Mouse (Mus musculus): ENCODE results near the gene Copg1. TPM values are rescaled to one million over a fixed set of nuclear protein-coding genes. Genes with fewer than 3 reads are reported as not detected.

Copg1 gene
- 147 and 150 TPM in 2 replicates for polyA plus RNA-seq (2014; fragmentation: Nextera tagmentation; extraction: Ambion mirVana)

- Histone ChIP-seq H3K9ac (replicated peaks; ENCODE audit: low read length) (peak within 1 kb of the TSS; percentile 80), H3K9me3 (replicated peaks; ENCODE audit: control insufficient read depth, low read length) (no peaks in the 10 kb centered on the region), H3K4me2 (ENCODE audit: low read depth, low read length) (peak within 1 kb of the TSS; percentile 56), H3K4me3 (ENCODE audit: low read depth, low read length) (peak within 1 kb of the TSS; percentile 71), H3K36me3 (replicated peaks; ENCODE audit: control insufficient read depth, insufficient read depth, low read depth, low read length) (peaks cover 3% of the 10 kb centered on the region; the same call in 1 of the 2 replicates), H3K4me1 (ENCODE audit: control insufficient read depth, insufficient read depth, low read length) (no peaks in the 10 kb centered on the region), H3K27ac (replicated peaks; ENCODE audit: low read depth, low read length) (0 out of 2 replicates have a peak within 1 kb of the TSS, but pooled peaks have one; percentile 9), H3K27me3 (ENCODE audit: control insufficient read depth, insufficient read depth, low read length) (no peaks in the 10 kb centered on the region)
- DNase-seq (ENCODE audit: low spot score) (peak; percentile 100), ATAC-seq (replicated peaks; ENCODE audit: insufficient number of reproducible peaks, low FRiP score, low TSS enrichment, low read depth) (peak; percentile 97)
- under 1% methylated on average over 31 of the region's 31 CpGs for WGBS
Measured at GRCm38 (mm10) chr6:87887594-87888233, at the start of gene Copg1. TSS of gene Copg1 (plus strand) at chr6:87887814.

- Histone ChIP-seq H3K27ac (replicated peaks; ENCODE audit: low read depth, low read length) (peak within 1 kb of the TSS; percentile 72), H3K4me1 (ENCODE audit: control insufficient read depth, insufficient read depth, low read length) (no peaks in the 10 kb centered on the region), H3K27me3 (ENCODE audit: control insufficient read depth, insufficient read depth, low read length) (no peaks in the 10 kb centered on the region), H3K9me3 (replicated peaks; ENCODE audit: control insufficient read depth, low read length) (no peaks in the 10 kb centered on the region), H3K9ac (replicated peaks; ENCODE audit: low read length) (peak within 1 kb of the TSS; percentile 81), H3K4me2 (ENCODE audit: low read depth, low read length) (peak within 1 kb of the TSS; percentile 75), H3K36me3 (replicated peaks; ENCODE audit: control insufficient read depth, insufficient read depth, low read depth, low read length) (no peaks in the 10 kb centered on the region; the same call in 1 of the 2 replicates), H3K4me3 (ENCODE audit: low read depth, low read length) (peak within 1 kb of the TSS; percentile 64)
- peak; percentile 95 for ATAC-seq (replicated peaks; ENCODE audit: insufficient number of reproducible peaks, low FRiP score, low TSS enrichment, low read depth)
- peak; percentile 98 for DNase-seq (ENCODE audit: low spot score)
- WGBS, result under 1% methylated on average over 46 of the region's 46 CpGs
Measured at GRCm38 (mm10) chr6:87838551-87839197, 48.9 kb upstream of the Copg1 start, which contains the start of gene Isy1. TSS of gene Isy1 (minus strand) at chr6:87838798.

DNA sequence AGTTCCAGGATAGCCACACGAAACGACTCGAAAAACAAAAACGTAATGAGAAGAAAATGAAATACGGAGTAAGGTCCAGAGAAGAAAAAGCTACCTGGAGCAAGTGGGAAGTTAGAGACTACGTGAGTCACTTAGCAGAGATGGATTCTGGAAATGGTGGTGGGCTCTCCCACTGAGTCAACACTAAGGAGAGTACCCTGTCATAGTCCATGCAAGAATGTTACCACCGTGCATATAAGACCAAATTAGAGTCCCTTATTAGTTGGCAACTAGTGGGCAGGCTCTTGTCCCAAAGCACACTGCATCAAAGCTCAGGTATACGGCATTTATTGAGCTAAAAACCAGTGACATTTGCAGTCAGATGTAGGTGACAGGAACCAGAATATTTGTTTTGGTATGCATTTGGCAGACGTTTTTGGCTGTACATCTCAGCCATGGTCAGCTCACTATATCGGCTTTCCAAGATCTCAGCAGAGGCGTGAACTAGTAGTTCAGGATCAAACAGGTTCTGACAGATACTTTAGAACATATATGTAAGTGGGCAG, 47.7 kb upstream of the Copg1 start:
- Histone ChIP-seq H3K4me3 (ENCODE audit: low read depth, low read length) (no peak overlapping the region), H3K9ac (replicated peaks; ENCODE audit: low read length) (no peak overlapping the region), H3K27ac (replicated peaks; ENCODE audit: low read depth, low read length) (no peak overlapping the region), H3K9me3 (replicated peaks; ENCODE audit: control insufficient read depth, low read length) (no peaks in the 10 kb centered on the region), H3K36me3 (replicated peaks; ENCODE audit: control insufficient read depth, insufficient read depth, low read depth, low read length) (no peaks in the 10 kb centered on the region; the same call in 1 of the 2 replicates), H3K4me2 (ENCODE audit: low read depth, low read length) (no peak overlapping the region), H3K27me3 (ENCODE audit: control insufficient read depth, insufficient read depth, low read length) (no peaks in the 10 kb centered on the region), H3K4me1 (ENCODE audit: control insufficient read depth, insufficient read depth, low read length) (no peaks in the 10 kb centered on the region)
- 67% methylated on average over 11 of the region's 11 CpGs for WGBS
- no peak for DNase-seq (ENCODE audit: low spot score)
- no peak for ATAC-seq (replicated peaks; ENCODE audit: insufficient number of reproducible peaks, low FRiP score, low TSS enrichment, low read depth)

DNA sequence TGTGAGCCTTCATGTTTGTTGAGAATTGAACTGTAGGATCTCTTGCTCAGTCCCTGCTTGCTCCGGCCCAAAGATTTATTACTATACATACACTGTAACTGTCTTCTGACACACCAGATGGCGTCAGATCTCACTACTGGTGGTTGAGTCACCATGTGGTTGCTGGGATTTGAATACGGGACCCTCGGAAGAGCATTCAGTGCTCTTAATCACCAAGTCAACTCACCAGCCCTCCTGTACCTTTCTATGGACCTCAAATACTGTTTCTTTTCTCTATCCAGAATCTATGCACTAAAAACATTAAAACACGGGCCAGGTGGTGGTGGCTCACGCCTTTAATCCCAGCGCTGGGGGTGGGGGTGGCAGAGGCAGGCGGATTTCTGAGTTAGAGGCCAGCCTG, 46.0 kb upstream of the Copg1 start:
- Histone ChIP-seq H3K9me3 (replicated peaks; ENCODE audit: control insufficient read depth, low read length) (no peaks in the 10 kb centered on the region), H3K4me1 (ENCODE audit: control insufficient read depth, insufficient read depth, low read length) (no peaks in the 10 kb centered on the region), H3K27ac (replicated peaks; ENCODE audit: low read depth, low read length) (no peak overlapping the region), H3K4me3 (ENCODE audit: low read depth, low read length) (no peak overlapping the region), H3K9ac (replicated peaks; ENCODE audit: low read length) (no peak overlapping the region), H3K27me3 (ENCODE audit: control insufficient read depth, insufficient read depth, low read length) (no peaks in the 10 kb centered on the region), H3K36me3 (replicated peaks; ENCODE audit: control insufficient read depth, insufficient read depth, low read depth, low read length) (peaks cover 7% of the 10 kb centered on the region), H3K4me2 (ENCODE audit: low read depth, low read length) (no peak overlapping the region)
- WGBS, result 80% methylated on average over 8 of the region's 8 CpGs
- DNase-seq (ENCODE audit: low spot score), result no peak
- ATAC-seq (replicated peaks; ENCODE audit: insufficient number of reproducible peaks, low FRiP score, low TSS enrichment, low read depth), result no peak

DNA sequence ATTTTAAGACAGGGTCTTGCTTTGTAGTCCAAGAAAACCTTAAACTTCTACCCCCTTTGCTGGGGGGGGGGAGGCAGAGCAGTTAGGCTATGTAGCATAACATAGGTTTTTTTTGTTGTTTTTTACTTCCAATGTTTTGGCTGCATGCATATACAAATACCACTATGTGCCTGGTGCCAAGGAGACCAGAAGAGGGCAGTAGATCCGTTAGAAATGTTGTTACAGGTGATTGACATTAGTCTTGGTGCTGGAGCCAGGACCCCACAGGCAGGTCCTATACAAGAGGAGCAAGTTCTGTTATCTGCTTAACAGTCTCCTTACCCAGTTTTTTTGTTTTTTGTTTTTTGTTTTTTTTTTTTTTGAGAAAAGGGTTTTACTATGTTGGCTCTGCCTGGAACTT, 45.4 kb upstream of the Copg1 start:
- peak; percentile 40 for DNase-seq (ENCODE audit: low spot score)
- Histone ChIP-seq H3K4me1 (ENCODE audit: control insufficient read depth, insufficient read depth, low read length) (no peaks in the 10 kb centered on the region), H3K9ac (replicated peaks; ENCODE audit: low read length) (no peak overlapping the region), H3K4me2 (ENCODE audit: low read depth, low read length) (no peak overlapping the region), H3K9me3 (replicated peaks; ENCODE audit: control insufficient read depth, low read length) (no peaks in the 10 kb centered on the region), H3K27me3 (ENCODE audit: control insufficient read depth, insufficient read depth, low read length) (no peaks in the 10 kb centered on the region), H3K4me3 (ENCODE audit: low read depth, low read length) (no peak overlapping the region), H3K27ac (replicated peaks; ENCODE audit: low read depth, low read length) (no peak overlapping the region), H3K36me3 (replicated peaks; ENCODE audit: control insufficient read depth, insufficient read depth, low read depth, low read length) (peaks cover 7% of the 10 kb centered on the region)
- ATAC-seq (replicated peaks; ENCODE audit: insufficient number of reproducible peaks, low FRiP score, low TSS enrichment, low read depth), result no peak
- WGBS, result 30% methylated on average over 1 of the region's 1 CpGs

DNA sequence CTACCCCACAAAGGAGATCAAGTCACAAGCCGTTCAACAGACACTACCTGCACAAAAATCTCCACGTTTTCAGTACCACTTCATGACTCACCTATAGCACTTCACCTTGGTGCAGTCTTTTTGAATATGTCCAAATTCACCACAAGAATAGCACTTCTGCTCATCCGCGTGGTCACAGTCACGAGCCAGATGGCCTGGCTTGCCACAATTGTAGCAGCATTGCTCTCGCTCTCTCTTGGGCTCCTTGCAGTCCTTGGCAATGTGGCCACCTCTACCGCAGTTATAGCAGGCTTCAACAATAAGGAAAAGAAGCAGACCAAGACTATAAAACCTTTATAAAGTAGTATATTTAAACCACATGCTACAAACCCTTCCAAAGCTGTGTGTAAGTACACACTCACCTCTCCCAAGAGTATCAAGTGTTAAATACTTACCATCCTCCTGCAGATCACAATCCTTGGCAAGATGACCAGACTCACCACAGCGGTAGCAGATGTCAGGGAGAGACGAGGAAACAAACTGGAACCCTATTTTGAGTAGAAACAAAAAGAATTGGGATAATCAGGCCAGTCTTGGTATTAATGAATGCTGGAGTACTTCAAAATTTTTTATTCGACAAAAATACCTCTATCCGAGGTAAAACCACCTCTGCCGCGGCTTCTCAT, 42.5 kb upstream of the Copg1 start:
- WGBS, result 92% methylated on average over 13 of the region's 13 CpGs
- DNase-seq (ENCODE audit: low spot score), result no peak
- H3K36me3 ChIP-seq (replicated peaks; ENCODE audit: control insufficient read depth, insufficient read depth, low read depth, low read length), result peaks cover 7% of the 10 kb centered on the region
- H3K27ac ChIP-seq (replicated peaks; ENCODE audit: low read depth, low read length), result no peak overlapping the region
- H3K9ac ChIP-seq (replicated peaks; ENCODE audit: low read length), result no peak overlapping the region
- H3K4me1 ChIP-seq (ENCODE audit: control insufficient read depth, insufficient read depth, low read length), result no peaks in the 10 kb centered on the region
- H3K27me3 ChIP-seq (ENCODE audit: control insufficient read depth, insufficient read depth, low read length), result no peaks in the 10 kb centered on the region
- H3K4me3 ChIP-seq (ENCODE audit: low read depth, low read length), result no peak overlapping the region
- H3K9me3 ChIP-seq (replicated peaks; ENCODE audit: control insufficient read depth, low read length), result no peaks in the 10 kb centered on the region
- no peak for ATAC-seq (replicated peaks; ENCODE audit: insufficient number of reproducible peaks, low FRiP score, low TSS enrichment, low read depth)
- H3K4me2 ChIP-seq (ENCODE audit: low read depth, low read length), result no peak overlapping the region

GRCm38 (mm10) chr6:87846813-87847212, 40.8 kb upstream of the Copg1 start:
- ATAC-seq (replicated peaks; ENCODE audit: insufficient number of reproducible peaks, low FRiP score, low TSS enrichment, low read depth) (no peak), DNase-seq (ENCODE audit: low spot score) (no peak)
- WGBS, result 72% methylated on average over 1 of the region's 1 CpGs
- Histone ChIP-seq H3K36me3 (replicated peaks; ENCODE audit: control insufficient read depth, insufficient read depth, low read depth, low read length) (peaks cover 7% of the 10 kb centered on the region), H3K4me2 (ENCODE audit: low read depth, low read length) (no peak overlapping the region), H3K27me3 (ENCODE audit: control insufficient read depth, insufficient read depth, low read length) (no peaks in the 10 kb centered on the region), H3K9ac (replicated peaks; ENCODE audit: low read length) (no peak overlapping the region), H3K4me1 (ENCODE audit: control insufficient read depth, insufficient read depth, low read length) (no peaks in the 10 kb centered on the region), H3K27ac (replicated peaks; ENCODE audit: low read depth, low read length) (no peak overlapping the region), H3K4me3 (ENCODE audit: low read depth, low read length) (no peak overlapping the region), H3K9me3 (replicated peaks; ENCODE audit: control insufficient read depth, low read length) (no peaks in the 10 kb centered on the region)
